Mouse (Mus musculus) E14TG2a.4 (cell line): ENCODE data around the gene Hoxb3.

Experiments used
- CTCF ChIP-seq: conservative IDR thresholded peaks from 2 replicates; pipeline ENCODE4 v1.5.1; 2014; ENCODE audit warnings: low read length
- NANOG ChIP-seq: IDR thresholded peaks from 2 replicates; pipeline ENCODE4 v1.6.1; 2014; ENCODE audit warnings: borderline replicate concordance, low read length, mixed read lengths
- POU5F1 ChIP-seq: IDR thresholded peaks from 2 replicates; pipeline ENCODE4 v1.6.1; 2014; ENCODE audit warnings: low read length, borderline replicate concordance

DNA sequence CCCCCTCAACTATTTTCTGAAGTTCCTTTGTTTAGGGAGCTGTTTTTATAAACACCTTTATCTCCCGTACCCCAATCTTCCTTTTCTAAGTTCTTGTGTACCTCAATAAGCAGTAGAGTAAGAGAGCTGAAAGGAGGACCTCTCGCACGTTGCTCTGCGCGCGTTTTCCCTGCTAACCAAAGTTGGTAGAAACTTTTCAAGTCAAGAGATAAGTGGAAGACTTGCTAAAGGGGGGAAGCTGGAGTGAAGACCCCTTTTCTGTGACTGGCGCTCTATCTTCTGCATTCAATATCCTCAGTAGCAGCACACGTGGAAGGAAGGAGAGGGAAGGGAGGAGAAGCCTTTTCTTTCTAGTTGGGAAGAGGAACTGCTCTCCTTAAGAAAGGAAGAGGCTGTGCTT lies 1.8 kb downstream of the Hoxb3 start:
- no peak for TF ChIP-seq CTCF
- no peak for TF ChIP-seq POU5F1
- no peak for TF ChIP-seq NANOG
